8 mouse cellular contexts compared by ENCODE assay signal in the genomic region with DNA sequence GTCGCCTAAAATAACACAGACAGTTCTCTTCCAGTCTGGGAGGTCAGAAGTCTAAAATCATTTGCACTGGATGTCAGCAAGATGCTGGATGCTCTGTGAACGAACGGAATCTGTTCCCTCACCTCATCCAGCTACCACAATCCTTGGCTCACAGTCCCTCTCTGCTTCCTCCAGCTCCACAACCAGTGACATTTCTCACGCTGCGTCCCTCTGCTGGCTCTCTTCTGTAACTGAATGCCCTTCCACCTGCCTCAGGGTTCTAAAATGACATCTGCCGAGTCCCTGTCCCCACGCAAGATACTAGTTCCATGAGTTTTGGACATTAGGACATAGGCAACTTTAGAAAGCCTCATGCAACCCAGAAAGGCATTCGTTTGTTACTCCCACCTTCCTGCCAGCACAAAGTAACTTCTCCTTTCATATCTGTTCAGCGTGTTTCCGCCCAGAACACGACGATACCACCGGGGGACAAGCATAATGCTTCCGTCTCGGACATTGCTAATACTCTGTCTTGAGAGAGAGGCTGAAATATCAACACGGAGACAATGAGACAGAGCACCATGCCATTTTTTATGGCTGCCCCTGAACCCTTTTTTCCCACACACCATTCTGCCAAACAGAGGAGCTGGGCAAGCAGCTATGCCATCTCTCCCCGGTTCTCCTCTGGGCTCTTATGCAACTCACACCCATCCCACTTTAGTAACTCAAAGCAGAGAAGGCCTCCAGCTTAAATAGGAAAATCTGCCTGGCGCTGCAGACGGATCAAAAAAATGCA. TPM values are rescaled to one million over a fixed set of nuclear protein-coding genes. Genes with fewer than 3 reads are reported as not detected.
DNase-seq lines count a peak whose midpoint lies in the region; ATAC-seq and TF ChIP-seq lines count a peak whose summit lies in the region.

No protein-coding gene starts in this region.

- H3K36me3 ChIP-seq in liver, postnatal 0 days (replicated peaks; ENCODE audit: insufficient read depth, low read length), result no peaks in the 10 kb centered on the region
- H3K36me3 ChIP-seq in liver, embryonic 12.5 days, result no peaks in the 10 kb centered on the region
- no peaks in the 10 kb centered on the region for H3K36me3 ChIP-seq in embryonic facial prominence, embryonic 12.5 days
- no peaks in the 10 kb centered on the region for H3K36me3 ChIP-seq in limb, embryonic 10.5 days

- WGBS in liver, postnatal 0 days (ENCODE audit: insufficient replicate concordance), result 54% methylated on average over 19 of the region's 19 CpGs
- WGBS in liver, embryonic 12.5 days (ENCODE audit: insufficient replicate concordance), result 57% methylated on average over 19 of the region's 19 CpGs
- 72% methylated on average over 19 of the region's 19 CpGs for WGBS in embryonic facial prominence, embryonic 12.5 days
- WGBS in limb, embryonic 10.5 days, result 86% methylated on average over 19 of the region's 19 CpGs

- H3K9ac ChIP-seq in liver, postnatal 0 days (replicated peaks), result no peak overlapping the region
- no peak overlapping the region for H3K9ac ChIP-seq in liver, embryonic 12.5 days
- H3K9ac ChIP-seq in embryonic facial prominence, embryonic 12.5 days, result 0 out of 2 replicates have a peak overlapping the region, but pooled peaks have one; percentile 8

- no peak for TF ChIP-seq EP300 in liver, postnatal 0 days (IDR thresholded peaks at IDR 0.05; ENCODE audit: low read depth)

- no peaks in the 10 kb centered on the region for H3K4me1 ChIP-seq in liver, postnatal 0 days (ENCODE audit: insufficient read depth)
- no peaks in the 10 kb centered on the region for H3K4me1 ChIP-seq in liver, embryonic 12.5 days
- H3K4me1 ChIP-seq in embryonic facial prominence, embryonic 12.5 days, result peaks cover 28% of the 10 kb centered on the region
- H3K4me1 ChIP-seq in limb, embryonic 10.5 days, result peaks cover 34% of the 10 kb centered on the region

- no peak overlapping the region for H3K27ac ChIP-seq in liver, postnatal 0 days (ENCODE audit: low read depth)
- H3K27ac ChIP-seq in liver, embryonic 12.5 days, result no peak overlapping the region
- peak overlapping the region; percentile 79 for H3K27ac ChIP-seq in embryonic facial prominence, embryonic 12.5 days
- peak overlapping the region; percentile 64; the same call in 1 of the 2 replicates for H3K27ac ChIP-seq in limb, embryonic 10.5 days

- H3K4me3 ChIP-seq in liver, postnatal 0 days (ENCODE audit: low read depth, low read length), result no peak overlapping the region
- H3K4me3 ChIP-seq in liver, embryonic 12.5 days, result no peak overlapping the region
- H3K4me3 ChIP-seq in embryonic facial prominence, embryonic 12.5 days, result no peak overlapping the region
- H3K4me3 ChIP-seq in limb, embryonic 10.5 days, result no peak overlapping the region

- TF ChIP-seq CTCF in liver, postnatal 0 days (IDR thresholded peaks at IDR 0.05; ENCODE audit: low read depth), result 0 out of 2 replicates have a peak, but pooled peaks have one; percentile 3

- H3K27me3 ChIP-seq in liver, postnatal 0 days (ENCODE audit: insufficient read depth, low read length), result no peaks in the 10 kb centered on the region
- no peaks in the 10 kb centered on the region for H3K27me3 ChIP-seq in liver, embryonic 12.5 days (replicated peaks)
- H3K27me3 ChIP-seq in embryonic facial prominence, embryonic 12.5 days, result no peaks in the 10 kb centered on the region
- no peaks in the 10 kb centered on the region for H3K27me3 ChIP-seq in limb, embryonic 10.5 days (ENCODE audit: low read depth, poor library complexity, severe bottlenecking)

- peak; percentile 18 to 39 for DNase-seq in cerebellum, postnatal 25 days
- DNase-seq in cerebellum, adult 8-10 months, result no peak
- DNase-seq in liver, postnatal 0 days, result no peak
- DNase-seq in limb, embryonic 10.5 days (ENCODE audit: low spot score), result no peak
- no peak for DNase-seq in kidney, adult 11 months
- DNase-seq in thymus, adult 18-20 months, result no peak

- H3K4me2 ChIP-seq in liver, postnatal 0 days (ENCODE audit: low read depth, low read length), result no peak overlapping the region
- H3K4me2 ChIP-seq in liver, embryonic 12.5 days, result no peak overlapping the region
- no peak overlapping the region for H3K4me2 ChIP-seq in embryonic facial prominence, embryonic 12.5 days (replicated peaks)

- no peaks in the 10 kb centered on the region for H3K9me3 ChIP-seq in liver, postnatal 0 days (ENCODE audit: low read length)
- no peaks in the 10 kb centered on the region for H3K9me3 ChIP-seq in liver, embryonic 12.5 days (replicated peaks)
- no peaks in the 10 kb centered on the region for H3K9me3 ChIP-seq in embryonic facial prominence, embryonic 12.5 days
- H3K9me3 ChIP-seq in limb, embryonic 10.5 days (replicated peaks), result no peaks in the 10 kb centered on the region

- no peak for ATAC-seq in liver, postnatal 0 days
- no peak for ATAC-seq in liver, embryonic 12.5 days
- ATAC-seq in embryonic facial prominence, embryonic 12.5 days (ENCODE audit: insufficient number of reproducible peaks, insufficient read depth, low FRiP score, low TSS enrichment), result no peak

RNA-seq across cellular contexts. Expression of gene Adamts17, which starts 27.6 kb away (rescaled TPM):
- polyA plus RNA-seq in liver, postnatal 0 days (2015; fragmentation: Nextera tagmentation; extraction: Ambion mirVana), result 0.02 and 0.05 TPM in 2 replicates
- 0.73 and 1.0 TPM in 2 replicates for polyA plus RNA-seq in liver, embryonic 12.5 days (2016; fragmentation: Nextera tagmentation; extraction: Ambion mirVana)
- polyA plus RNA-seq in embryonic facial prominence, embryonic 12.5 days (2016; fragmentation: Nextera tagmentation; extraction: Ambion mirVana), result 13.8 and 17.9 TPM in 2 replicates
- 4.4 and 6.7 TPM in 2 replicates for polyA plus RNA-seq in limb, embryonic 10.5 days (2016; fragmentation: Nextera tagmentation; extraction: Ambion mirVana)

Comparison
In these comparisons a context has a peak if more than half of its experiments do, and no peak if none do; other contexts are left out.
1. DNase-seq: peak in cerebellum, postnatal 25 days (2 of 2); none in cerebellum, adult 8-10 months (single experiment), liver, postnatal 0 days (single experiment), limb, embryonic 10.5 days (single experiment), kidney, adult 11 months (single experiment) and thymus, adult 18-20 months (0 of 2).
2. H3K27ac ChIP-seq: peak in embryonic facial prominence, embryonic 12.5 days (single experiment) and limb, embryonic 10.5 days (single experiment); none in liver, postnatal 0 days (single experiment) and liver, embryonic 12.5 days (single experiment).